Mouse (Mus musculus) embryo, embryonic 10.5 days (tissue): Measurements from ENCODE around the gene Pfn1.

Experiments used
- DNase-seq: peaks from one replicate; pipeline ENCODE4 v3.0.0-alpha.2; 2015; ENCODE audit warnings: low spot score

Gene Pfn1

GRCm38 (mm10) chr11:70654923-70655570, 603 bp upstream of the Pfn1 start:
- DNase-seq, result peak; percentile 89

GRCm38 (mm10) chr11:70653345-70654197, 873 bp downstream of the Pfn1 start:
- peak; percentile 86 for DNase-seq

- DNase-seq, result no peak
These were observed 1.5 kb downstream of the Pfn1 start for GRCm38 (mm10) chr11:70652884-70653344.

GRCm38 (mm10) chr11:70652029-70652883, 2.2 kb downstream of the Pfn1 start:
- DNase-seq, result peak; percentile 53

- no peak for DNase-seq
These were observed 3.1 kb downstream of the Pfn1 start for GRCm38 (mm10) chr11:70651391-70651790.

GRCm38 (mm10) chr11:70650322-70651175, 3.9 kb downstream of the Pfn1 start:
- DNase-seq, result no peak

GRCm38 (mm10) chr11:70649185-70649734, 5.2 kb downstream of the Pfn1 start:
- DNase-seq, result no peak

- DNase-seq, result no peak
These were observed 5.9 kb downstream of the Pfn1 start for GRCm38 (mm10) chr11:70648512-70648911.

GRCm38 (mm10) chr11:70647716-70648420, 6.6 kb downstream of the Pfn1 start:
- no peak for DNase-seq

GRCm38 (mm10) chr11:70646691-70647650, 7.5 kb downstream of the Pfn1 start, which contains the start of the genes Rnf167 and Slc25a11:
TSS of gene Rnf167 (plus strand) at chr11:70647235.
TSS of gene Slc25a11 (minus strand) at chr11:70647479.
- DNase-seq, result peak; percentile 100

GRCm38 (mm10) chr11:70646259-70646555, 8.2 kb downstream of the Pfn1 start:
- peak; percentile 16 for DNase-seq

GRCm38 (mm10) chr11:70645461-70646258, 8.8 kb downstream of the Pfn1 start:
- no peak for DNase-seq

GRCm38 (mm10) chr11:70644564-70645103, 9.8 kb downstream of the Pfn1 start:
- DNase-seq, result no peak

- no peak for DNase-seq
These were observed 11.4 kb downstream of the Pfn1 start for GRCm38 (mm10) chr11:70643051-70643450.

GRCm38 (mm10) chr11:70641241-70641640, 13.2 kb downstream of the Pfn1 start:
- no peak for DNase-seq

- DNase-seq, result no peak
These were observed 14.5 kb downstream of the Pfn1 start for GRCm38 (mm10) chr11:70639976-70640375.

- no peak for DNase-seq
These were observed 15.6 kb downstream of the Pfn1 start, which contains the start of gene Gp1ba for GRCm38 (mm10) chr11:70638714-70639278. TSS of gene Gp1ba (plus strand) at chr11:70639122.

- no peak for DNase-seq
These were observed 16.2 kb downstream of the Pfn1 start for GRCm38 (mm10) chr11:70638293-70638692.
